Mouse (Mus musculus): ENCODE measurements around the gene Sparcl1.

Sparcl1 gene

GRCm38 (mm10) chr5:104062773-104063551 is 50.6 kb downstream of the Sparcl1 start:
- DNase-seq (ENCODE audit: low spot score) = no peak

- DNase-seq (ENCODE audit: low spot score) = no peak
Measured at GRCm38 (mm10) chr5:104061936-104062772, 51.4 kb downstream of the Sparcl1 start.

- DNase-seq (ENCODE audit: low spot score) = no peak
Measured at GRCm38 (mm10) chr5:104060429-104060828, 53.1 kb downstream of the Sparcl1 start.

GRCm38 (mm10) chr5:104059628-104060027 is 53.9 kb downstream of the Sparcl1 start:
- DNase-seq (ENCODE audit: low spot score) = no peak

- DNase-seq (ENCODE audit: low spot score) = no peak
Measured at GRCm38 (mm10) chr5:104058021-104058420, 55.5 kb downstream of the Sparcl1 start.

GRCm38 (mm10) chr5:104056295-104056694 is 57.2 kb downstream of the Sparcl1 start:
- DNase-seq (ENCODE audit: low spot score) = no peak

GRCm38 (mm10) chr5:104055816-104056215 is 57.7 kb downstream of the Sparcl1 start:
- no peak for DNase-seq (ENCODE audit: low spot score)

GRCm38 (mm10) chr5:104054938-104055337 is 58.6 kb downstream of the Sparcl1 start:
- DNase-seq (ENCODE audit: low spot score) = no peak

GRCm38 (mm10) chr5:104052956-104053355 is 60.6 kb downstream of the Sparcl1 start:
- DNase-seq (ENCODE audit: low spot score) = no peak

GRCm38 (mm10) chr5:104048139-104048538 is 65.4 kb downstream of the Sparcl1 start:
- no peak for DNase-seq (ENCODE audit: low spot score)

GRCm38 (mm10) chr5:104047200-104048105 is 66.1 kb downstream of the Sparcl1 start:
- no peak for DNase-seq (ENCODE audit: low spot score)

- peak; percentile 97 for DNase-seq (ENCODE audit: low spot score)
Measured at GRCm38 (mm10) chr5:104046256-104047199, 67.0 kb downstream of the Sparcl1 start, which contains the start of gene Nudt9. Gene Nudt9, plus strand, starts transcription at chr5:104046306.

GRCm38 (mm10) chr5:104043704-104044103 is 69.8 kb downstream of the Sparcl1 start:
- no peak for DNase-seq (ENCODE audit: low spot score)

- DNase-seq (ENCODE audit: low spot score) = no peak
Measured at GRCm38 (mm10) chr5:104042906-104043305, 70.6 kb downstream of the Sparcl1 start.

GRCm38 (mm10) chr5:104039154-104039932 is 74.2 kb downstream of the Sparcl1 start:
- DNase-seq (ENCODE audit: low spot score) = no peak

GRCm38 (mm10) chr5:104036686-104037085 is 76.8 kb downstream of the Sparcl1 start:
- no peak for DNase-seq (ENCODE audit: low spot score)

GRCm38 (mm10) chr5:104035824-104036223 is 77.7 kb downstream of the Sparcl1 start:
- no peak for DNase-seq (ENCODE audit: low spot score)

GRCm38 (mm10) chr5:104035066-104035465 is 78.5 kb downstream of the Sparcl1 start:
- no peak for DNase-seq (ENCODE audit: low spot score)

- no peak for DNase-seq (ENCODE audit: low spot score)
Measured at GRCm38 (mm10) chr5:104032434-104033097, 81.0 kb downstream of the Sparcl1 start.
